Mouse (Mus musculus) midbrain, postnatal 0 days (tissue): ENCODE measurements around the gene Naa80. TPM values are rescaled to one million over a fixed set of nuclear protein-coding genes. Genes with fewer than 3 reads are reported as not detected.

Experiments
- ATAC-seq: fragments of 200-750 bp; cut with Nextera tagmentation; 2 replicates; pipeline ENCODE4 v1.8.0; 2017; ENCODE audit warnings: moderate number of reproducible peaks, mild to moderate bottlenecking, moderate TSS enrichment, moderate library complexity; ENCODE audit not compliant: low FRiP score
- DNase-seq: peaks from one replicate; pipeline ENCODE4 v3.0.0-alpha.2; 2015; ENCODE audit warnings: low spot score
- H3K27ac ChIP-seq: fragments of 300-500 bp; sonication (generic); 2 replicates; pipeline ENCODE4 v1.5.1; 2014; ENCODE audit warnings: low read depth, mild to moderate bottlenecking, low read length, mixed read lengths
- H3K27me3 ChIP-seq: fragments of 300-500 bp; sonication (generic); 2 replicates; pipeline ENCODE4 v1.6.1; 2014; ENCODE audit warnings: low read length, control low read depth, mixed read lengths; ENCODE audit not compliant: insufficient read depth
- H3K36me3 ChIP-seq: fragments of 300-500 bp; sonication (generic); 2 replicates; pipeline ENCODE4 v1.6.1; 2014; ENCODE audit warnings: low read length, control low read depth, mixed read lengths; ENCODE audit not compliant: insufficient read depth
- H3K4me1 ChIP-seq: fragments of 300-500 bp; sonication (generic); 2 replicates; pipeline ENCODE4 v1.6.1; 2014; ENCODE audit warnings: mild to moderate bottlenecking, control low read depth, antibody characterized with exemption, low read length, mixed read lengths; ENCODE audit not compliant: insufficient read depth
- H3K4me2 ChIP-seq: fragments of 300-500 bp; sonication (generic); 2 replicates; pipeline ENCODE4 v1.6.1; 2014; ENCODE audit warnings: low read depth, mild to moderate bottlenecking, low read length, mixed read lengths; ENCODE audit not compliant: poor library complexity, severe bottlenecking
- H3K4me3 ChIP-seq: fragments of 300-500 bp; sonication (generic); 2 replicates; pipeline ENCODE4 v1.5.1; 2014; ENCODE audit warnings: low read depth, mild to moderate bottlenecking, low read length, moderate library complexity
- H3K9ac ChIP-seq: fragments of 300-500 bp; sonication (generic); replicated peaks from 2 replicates; pipeline ENCODE4 v1.6.1; 2014; ENCODE audit warnings: mild to moderate bottlenecking, low read length, moderate library complexity, mixed read lengths; ENCODE audit not compliant: poor library complexity, severe bottlenecking
- H3K9me3 ChIP-seq: fragments of 300-500 bp; sonication (generic); 2 replicates; pipeline ENCODE4 v1.6.1; 2016; ENCODE audit warnings: low read length, control low read depth
- CTCF ChIP-seq: IDR thresholded peaks from 2 replicates; pipeline ENCODE4 v1.5.1; 2016; ENCODE audit warnings: antibody characterized with exemption, mild to moderate bottlenecking
- WGBS: fragments of 180-500 bp; shearing (Covaris S2); extraction: QIAGEN DNeasy Blood & Tissue Kit; methylation state at CpG from one replicate; pipeline ENCODE4 v1.1.7; 2014; 5-methylcytosine and 5-hydroxymethylcytosine counted together
- polyA plus RNA-seq: library from polyadenylated mRNA; unstranded; fragments of >200 nt; fragmentation: Nextera tagmentation; extraction: Ambion mirVana; gene quantifications from 2 replicates; pipeline ENCODE4 v1.2.1, GENCODE M21; 2015
- total RNA-seq: library from RNA; depleted of rRNA; stranded (reverse); fragments of >200 nt; gene quantifications from 2 replicates; pipeline ENCODE4 v1.2.3, GENCODE M21; 2014

The Naa80 gene
- total and polyA plus RNA-seq, 2 experiments from 2014 or later = 20.4 to 35.4 TPM

GRCm38 (mm10) chr9:107599842-107600241 is 21.2 kb downstream of the Naa80 start:
- Histone ChIP-seq H3K4me3 (no peak overlapping the region), H3K27ac (no peak overlapping the region), H3K4me2 (no peak overlapping the region), H3K27me3 (no peaks in the 10 kb centered on the region), H3K36me3 (no peaks in the 10 kb centered on the region), H3K4me1 (no peaks in the 10 kb centered on the region), H3K9me3 (no peaks in the 10 kb centered on the region), H3K9ac (no peak overlapping the region)
- TF ChIP-seq CTCF = no peak
- DNase-seq (no peak), ATAC-seq (no peak)
- 77% methylated on average over 14 of the region's 14 CpGs for WGBS

- Histone ChIP-seq H3K27ac (no peak overlapping the region), H3K9ac (no peak overlapping the region), H3K9me3 (no peaks in the 10 kb centered on the region), H3K36me3 (no peaks in the 10 kb centered on the region), H3K27me3 (no peaks in the 10 kb centered on the region), H3K4me2 (no peak overlapping the region), H3K4me1 (no peaks in the 10 kb centered on the region), H3K4me3 (no peak overlapping the region)
- DNase-seq (no peak), ATAC-seq (no peak)
- TF ChIP-seq CTCF = peak; percentile 32
- 85% methylated on average over 12 of the region's 12 CpGs for WGBS
These were observed 22.1 kb downstream of the Naa80 start for GRCm38 (mm10) chr9:107600745-107601144.

- Histone ChIP-seq H3K27ac (no peak overlapping the region), H3K4me3 (no peak overlapping the region), H3K9me3 (no peaks in the 10 kb centered on the region), H3K9ac (no peak overlapping the region), H3K4me1 (no peaks in the 10 kb centered on the region), H3K27me3 (no peaks in the 10 kb centered on the region), H3K4me2 (no peak overlapping the region), H3K36me3 (no peaks in the 10 kb centered on the region)
- WGBS = 86% methylated on average over 11 of the region's 11 CpGs
- ATAC-seq = no peak
- DNase-seq = no peak
- no peak for TF ChIP-seq CTCF
These were observed 22.6 kb downstream of the Naa80 start for GRCm38 (mm10) chr9:107601275-107601674.

GRCm38 (mm10) chr9:107602068-107602648 is 23.5 kb downstream of the Naa80 start:
- ATAC-seq (0 out of 2 replicates have a peak, but pooled peaks have one; percentile 39), DNase-seq (peak; percentile 92)
- no peaks in the 10 kb centered on the region for H3K4me1 ChIP-seq
- H3K9me3 ChIP-seq = no peaks in the 10 kb centered on the region
- no peaks in the 10 kb centered on the region for H3K36me3 ChIP-seq
- WGBS = 12% methylated on average over 10 of the region's 10 CpGs
- no peak overlapping the region for H3K4me3 ChIP-seq
- H3K4me2 ChIP-seq = no peak overlapping the region
- H3K27me3 ChIP-seq = no peaks in the 10 kb centered on the region
- H3K9ac ChIP-seq = no peak overlapping the region
- H3K27ac ChIP-seq = peak overlapping the region; percentile 19; the same call in 1 of the 2 replicates
- TF ChIP-seq CTCF = peak; percentile 99

GRCm38 (mm10) chr9:107603251-107603650 is 24.6 kb downstream of the Naa80 start:
- no peaks in the 10 kb centered on the region for H3K36me3 ChIP-seq
- no peak for TF ChIP-seq CTCF

GRCm38 (mm10) chr9:107605041-107605661 is 26.5 kb downstream of the Naa80 start:
- Histone ChIP-seq H3K27me3 (no peaks in the 10 kb centered on the region), H3K27ac (no peak overlapping the region), H3K4me2 (no peak overlapping the region; the same call in 1 of the 2 replicates), H3K36me3 (no peaks in the 10 kb centered on the region), H3K4me1 (no peaks in the 10 kb centered on the region), H3K9ac (no peak overlapping the region), H3K9me3 (no peaks in the 10 kb centered on the region), H3K4me3 (no peak overlapping the region)
- TF ChIP-seq CTCF = no peak
- ATAC-seq = no peak
- WGBS = 45% methylated on average over 23 of the region's 23 CpGs
- DNase-seq = no peak

More at GRCm38 (mm10) chr9:107603251-107603650, 24.6 kb downstream of the Naa80 start:
- no peaks in the 10 kb centered on the region for H3K4me1 ChIP-seq
- no peak overlapping the region for H3K4me2 ChIP-seq
- no peak overlapping the region for H3K9ac ChIP-seq
- no peaks in the 10 kb centered on the region for H3K9me3 ChIP-seq
- ATAC-seq (no peak), DNase-seq (no peak)
- H3K27ac ChIP-seq = no peak overlapping the region
- H3K4me3 ChIP-seq = no peak overlapping the region
- 83% methylated on average over 6 of the region's 6 CpGs for WGBS
- no peaks in the 10 kb centered on the region for H3K27me3 ChIP-seq
